ENCODE assay signal across 9 mouse cellular contexts in the genomic region with DNA sequence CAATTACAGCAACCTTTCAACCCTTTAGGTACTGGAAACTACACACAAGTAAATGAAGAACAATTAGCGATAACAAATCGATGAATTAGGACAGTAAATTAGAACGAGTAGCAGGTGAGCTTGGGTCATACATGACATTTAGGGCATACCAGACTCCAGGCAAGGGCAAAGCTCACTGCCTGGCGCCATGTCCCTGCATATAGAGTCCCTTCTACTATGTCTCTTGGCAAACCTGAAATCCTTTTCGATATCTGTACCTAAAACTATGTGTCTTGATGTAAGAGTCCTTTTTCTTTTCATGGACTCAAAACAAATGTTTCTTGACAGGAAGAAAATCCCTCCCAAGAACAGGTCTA. TPM values are rescaled to one million over a fixed set of nuclear protein-coding genes. Genes with fewer than 3 reads are reported as not detected.
A peak's percentile ranks its signal among the peaks of the same experiment; 100 is the strongest.
DNase-seq lines count a peak whose midpoint lies in the region; ATAC-seq lines count a peak whose summit lies in the region.
"Had no signal": no experiment of that assay in that cellular context is flagged by ENCODE, and none has a peak within 500 bp of the region (broad histone marks: within the 10 kb centered on the region; RNA-seq: fewer than 3 reads in every experiment).

No protein-coding gene starts in this region.

- ATAC-seq in embryonic facial prominence, embryonic 11.5 days (replicated peaks; ENCODE audit: insufficient number of reproducible peaks, low FRiP score, low TSS enrichment, low read depth) = 0 out of 2 replicates have a peak, but pooled peaks have one; percentile 8
- ATAC-seq in hindbrain, embryonic 12.5 days (ENCODE audit: low FRiP score) = peak; percentile 68
- peak; percentile 9; the same call in 1 of the 2 replicates for ATAC-seq in hindbrain, embryonic 14.5 days (ENCODE audit: low FRiP score)
- no peak for ATAC-seq in midbrain, embryonic 14.5 days (ENCODE audit: low FRiP score, low TSS enrichment)
- ATAC-seq in intestine, embryonic 15.5 days = no peak

- H3K9ac ChIP-seq in embryonic facial prominence, embryonic 11.5 days (replicated peaks; ENCODE audit: low read length) = no peak overlapping the region
- no peak overlapping the region for H3K9ac ChIP-seq in hindbrain, embryonic 12.5 days
- H3K9ac ChIP-seq in hindbrain, embryonic 14.5 days = no peak overlapping the region
- no peak overlapping the region for H3K9ac ChIP-seq in midbrain, embryonic 14.5 days (replicated peaks; ENCODE audit: low read length)
- H3K9ac ChIP-seq in intestine, embryonic 15.5 days = no peak overlapping the region

- no peak overlapping the region for H3K4me3 ChIP-seq in embryonic facial prominence, embryonic 11.5 days (ENCODE audit: low read depth, low read length)
- no peak overlapping the region for H3K4me3 ChIP-seq in embryonic facial prominence, embryonic 10.5 days
- no peak overlapping the region for H3K4me3 ChIP-seq in hindbrain, embryonic 12.5 days
- no peak overlapping the region for H3K4me3 ChIP-seq in hindbrain, embryonic 10.5 days
- no peak overlapping the region for H3K4me3 ChIP-seq in hindbrain, embryonic 14.5 days (replicated peaks; ENCODE audit: low read length)
- no peak overlapping the region for H3K4me3 ChIP-seq in midbrain, embryonic 14.5 days (replicated peaks; ENCODE audit: low read depth, low read length)
- no peak overlapping the region for H3K4me3 ChIP-seq in intestine, embryonic 15.5 days (replicated peaks)

- DNase-seq in embryonic facial prominence, embryonic 11.5 days (ENCODE audit: low spot score) = no peak
- DNase-seq in embryonic facial prominence, embryonic 10.5 days (ENCODE audit: low spot score) = no peak
- DNase-seq in hindbrain, embryonic 10.5 days (ENCODE audit: low spot score) = no peak
- DNase-seq in hindbrain, embryonic 14.5 days (ENCODE audit: low spot score) = no peak
- DNase-seq in midbrain, embryonic 14.5 days = no peak
- DNase-seq in left cerebral cortex, postnatal 4 days = no peak
- DNase-seq: gastrocnemius, postnatal 36 days had no signal

- no peaks in the 10 kb centered on the region for H3K9me3 ChIP-seq in embryonic facial prominence, embryonic 11.5 days (replicated peaks; ENCODE audit: control insufficient read depth, low read length)
- no peaks in the 10 kb centered on the region for H3K9me3 ChIP-seq in embryonic facial prominence, embryonic 10.5 days
- no peaks in the 10 kb centered on the region for H3K9me3 ChIP-seq in hindbrain, embryonic 12.5 days (replicated peaks)
- no peaks in the 10 kb centered on the region for H3K9me3 ChIP-seq in hindbrain, embryonic 10.5 days
- no peaks in the 10 kb centered on the region for H3K9me3 ChIP-seq in hindbrain, embryonic 14.5 days (ENCODE audit: control insufficient read depth, low read length)
- no peaks in the 10 kb centered on the region for H3K9me3 ChIP-seq in midbrain, embryonic 14.5 days (ENCODE audit: control insufficient read depth, low read length)
- H3K9me3 ChIP-seq in intestine, embryonic 15.5 days = no peaks in the 10 kb centered on the region

- H3K27me3 ChIP-seq in embryonic facial prominence, embryonic 11.5 days (ENCODE audit: control insufficient read depth, insufficient read depth, low read length) = no peaks in the 10 kb centered on the region
- H3K27me3 ChIP-seq in embryonic facial prominence, embryonic 10.5 days (replicated peaks; ENCODE audit: low read depth, poor library complexity, severe bottlenecking) = no peaks in the 10 kb centered on the region
- no peaks in the 10 kb centered on the region for H3K27me3 ChIP-seq in hindbrain, embryonic 12.5 days
- no peaks in the 10 kb centered on the region for H3K27me3 ChIP-seq in hindbrain, embryonic 10.5 days (ENCODE audit: insufficient read depth, poor library complexity, severe bottlenecking)
- no peaks in the 10 kb centered on the region for H3K27me3 ChIP-seq in hindbrain, embryonic 14.5 days (ENCODE audit: control insufficient read depth, insufficient read depth, low read length)
- no peaks in the 10 kb centered on the region for H3K27me3 ChIP-seq in midbrain, embryonic 14.5 days (ENCODE audit: control insufficient read depth, insufficient read depth, low read length)
- H3K27me3 ChIP-seq in intestine, embryonic 15.5 days (replicated peaks) = no peaks in the 10 kb centered on the region

- H3K36me3 ChIP-seq in embryonic facial prominence, embryonic 11.5 days (replicated peaks; ENCODE audit: control insufficient read depth, insufficient read depth, low read depth, low read length) = no peaks in the 10 kb centered on the region
- peaks cover 3% of the 10 kb centered on the region; the same call in 1 of the 2 replicates for H3K36me3 ChIP-seq in embryonic facial prominence, embryonic 10.5 days (replicated peaks)
- no peaks in the 10 kb centered on the region for H3K36me3 ChIP-seq in hindbrain, embryonic 12.5 days
- no peaks in the 10 kb centered on the region; the same call in 1 of the 2 replicates for H3K36me3 ChIP-seq in hindbrain, embryonic 10.5 days
- no peaks in the 10 kb centered on the region for H3K36me3 ChIP-seq in hindbrain, embryonic 14.5 days (replicated peaks; ENCODE audit: control insufficient read depth, insufficient read depth)
- H3K36me3 ChIP-seq in midbrain, embryonic 14.5 days (ENCODE audit: control insufficient read depth, insufficient read depth, low read length) = no peaks in the 10 kb centered on the region
- no peaks in the 10 kb centered on the region for H3K36me3 ChIP-seq in intestine, embryonic 15.5 days

- intact Hi-C loops in left cerebral cortex, postnatal 4 days (cut with DNase I) = no loop called here

- H3K4me2 ChIP-seq in embryonic facial prominence, embryonic 11.5 days (ENCODE audit: low read depth, low read length) = no peak overlapping the region
- 0 out of 2 replicates have a peak overlapping the region, but pooled peaks have one; percentile 11 for H3K4me2 ChIP-seq in hindbrain, embryonic 12.5 days (replicated peaks)
- no peak overlapping the region; the same call in 1 of the 2 replicates for H3K4me2 ChIP-seq in hindbrain, embryonic 14.5 days (replicated peaks)
- H3K4me2 ChIP-seq in midbrain, embryonic 14.5 days (ENCODE audit: low read length) = peak overlapping the region; percentile 27
- no peak overlapping the region for H3K4me2 ChIP-seq in intestine, embryonic 15.5 days (replicated peaks)

- no peak overlapping the region for H3K27ac ChIP-seq in embryonic facial prominence, embryonic 11.5 days (replicated peaks; ENCODE audit: low read depth, low read length)
- H3K27ac ChIP-seq in embryonic facial prominence, embryonic 10.5 days (replicated peaks) = no peak overlapping the region
- peak overlapping the region; percentile 76 for H3K27ac ChIP-seq in hindbrain, embryonic 12.5 days
- no peak overlapping the region for H3K27ac ChIP-seq in hindbrain, embryonic 10.5 days
- peak overlapping the region; percentile 20; the same call in 1 of the 2 replicates for H3K27ac ChIP-seq in hindbrain, embryonic 14.5 days
- peak overlapping the region; percentile 75 for H3K27ac ChIP-seq in midbrain, embryonic 14.5 days (replicated peaks; ENCODE audit: low read depth, low read length)
- H3K27ac ChIP-seq in intestine, embryonic 15.5 days = no peak overlapping the region

- peaks cover 6% of the 10 kb centered on the region for H3K4me1 ChIP-seq in embryonic facial prominence, embryonic 11.5 days (ENCODE audit: control insufficient read depth, insufficient read depth, low read length)
- peaks cover 63% of the 10 kb centered on the region for H3K4me1 ChIP-seq in embryonic facial prominence, embryonic 10.5 days
- H3K4me1 ChIP-seq in hindbrain, embryonic 12.5 days = peaks cover 40% of the 10 kb centered on the region
- peaks cover 52% of the 10 kb centered on the region for H3K4me1 ChIP-seq in hindbrain, embryonic 10.5 days (replicated peaks)
- peaks cover 48% of the 10 kb centered on the region for H3K4me1 ChIP-seq in hindbrain, embryonic 14.5 days (replicated peaks; ENCODE audit: control insufficient read depth, insufficient read depth, low read length)
- H3K4me1 ChIP-seq in midbrain, embryonic 14.5 days (ENCODE audit: control insufficient read depth, insufficient read depth, low read length) = peaks cover 51% of the 10 kb centered on the region
- H3K4me1 ChIP-seq in intestine, embryonic 15.5 days (replicated peaks) = peaks cover 14% of the 10 kb centered on the region; the same call in 1 of the 2 replicates

- 43% methylated on average over 5 of the region's 5 CpGs for WGBS in embryonic facial prominence, embryonic 11.5 days
- 58% methylated on average over 5 of the region's 5 CpGs for WGBS in embryonic facial prominence, embryonic 10.5 days
- WGBS in hindbrain, embryonic 12.5 days = 32% methylated on average over 5 of the region's 5 CpGs
- WGBS in hindbrain, embryonic 10.5 days = 48% methylated on average over 5 of the region's 5 CpGs
- 24% methylated on average over 5 of the region's 5 CpGs for WGBS in hindbrain, embryonic 14.5 days
- WGBS in midbrain, embryonic 14.5 days = 27% methylated on average over 5 of the region's 5 CpGs
- WGBS in intestine, embryonic 15.5 days = 75% methylated on average over 5 of the region's 5 CpGs

RNA-seq across cellular contexts. Expression of a gene that starts 53.5 kb away (rescaled TPM):
- polyA plus RNA-seq in embryonic facial prominence, embryonic 11.5 days (2014; fragmentation: Nextera tagmentation; extraction: Ambion mirVana) = 29.0 and 43.0 TPM in 2 replicates
- 58.3 and 60.8 TPM in 2 replicates for polyA plus RNA-seq in embryonic facial prominence, embryonic 10.5 days (2016; fragmentation: Nextera tagmentation; extraction: Ambion mirVana)
- polyA plus RNA-seq in hindbrain, embryonic 12.5 days (2016; fragmentation: Nextera tagmentation; extraction: Ambion mirVana) = 34.0 and 35.6 TPM in 2 replicates
- 34.8 and 46.6 TPM in 2 replicates for polyA plus RNA-seq in hindbrain, embryonic 10.5 days (2016; fragmentation: Nextera tagmentation; extraction: Ambion mirVana)
- 28.9 and 30.4 TPM in 2 replicates for polyA plus RNA-seq in hindbrain, embryonic 14.5 days (2014; fragmentation: Nextera tagmentation; extraction: Ambion mirVana)
- polyA plus RNA-seq in midbrain, embryonic 14.5 days (2014; fragmentation: Nextera tagmentation; extraction: Ambion mirVana) = 28.9 and 34.7 TPM in 2 replicates
- 34.5 and 36.6 TPM in 2 replicates for polyA plus RNA-seq in intestine, embryonic 15.5 days (2015; fragmentation: Nextera tagmentation; extraction: Ambion mirVana)
- 10 to 100 TPM; 94.0 to 98.7 TPM for total RNA-seq in left cerebral cortex, postnatal 4 days (2021)

Comparison
In these comparisons a context has a peak if more than half of its experiments do, and no peak if none do; other contexts are left out.
1. H3K27ac ChIP-seq: peak in hindbrain, embryonic 12.5 days (single experiment), hindbrain, embryonic 14.5 days (single experiment) and midbrain, embryonic 14.5 days (single experiment); none in embryonic facial prominence, embryonic 11.5 days (single experiment), embryonic facial prominence, embryonic 10.5 days (single experiment), hindbrain, embryonic 10.5 days (single experiment) and intestine, embryonic 15.5 days (single experiment).
2. H3K4me2 ChIP-seq: peak in hindbrain, embryonic 12.5 days (single experiment) and midbrain, embryonic 14.5 days (single experiment); none in embryonic facial prominence, embryonic 11.5 days (single experiment), hindbrain, embryonic 14.5 days (single experiment) and intestine, embryonic 15.5 days (single experiment).
3. ATAC-seq: peak in embryonic facial prominence, embryonic 11.5 days (single experiment), hindbrain, embryonic 12.5 days (single experiment) and hindbrain, embryonic 14.5 days (single experiment); none in midbrain, embryonic 14.5 days (single experiment) and intestine, embryonic 15.5 days (single experiment).